Mouse (Mus musculus) bone marrow, adult 2 months (tissue): ENCODE data around the gene Rd3l. TPM values are rescaled to one million over a fixed set of nuclear protein-coding genes. Genes with fewer than 3 reads are reported as not detected.

ENCODE experiments used
- H3K27ac ChIP-seq: fragments of 200-500 bp; 2 replicates; pipeline ENCODE4 v1.5.1; 2012; ENCODE audit warnings: low read depth, mild to moderate bottlenecking, control low read depth, inconsistent platforms, low read length; ENCODE audit not compliant: control insufficient read depth, poor library complexity, insufficient read depth
- H3K4me1 ChIP-seq: fragments of 200-500 bp; 2 replicates; pipeline ENCODE4 v1.6.1; 2011; ENCODE audit warnings: low read length; ENCODE audit not compliant: control insufficient read depth, insufficient read depth
- H3K4me3 ChIP-seq: fragments of 200-500 bp; replicated peaks from 2 replicates; pipeline ENCODE3; 2011; ENCODE audit warnings: mild to moderate bottlenecking, low read depth, low read length, control low read depth; ENCODE audit not compliant: control insufficient read depth
- CTCF ChIP-seq: fragments of 200-500 bp; IDR thresholded peaks from 2 replicates; pipeline ENCODE4 v1.5.1; 2011; ENCODE audit warnings: low read length, control low read depth; ENCODE audit not compliant: control insufficient read depth, insufficient read depth
- POLR2A ChIP-seq: fragments of 200-500 bp; IDR thresholded peaks from 2 replicates; pipeline ENCODE4 v1.6.1; 2011; ENCODE audit warnings: low read depth, mild to moderate bottlenecking, control low read depth, low read length, borderline replicate concordance; ENCODE audit not compliant: control insufficient read depth
- WGBS: fragments of 180-500 bp; shearing (Covaris S2); methylation state at CpG from one replicate; pipeline ENCODE4 v1.1.7; 2018; 5-methylcytosine and 5-hydroxymethylcytosine counted together
- polyA plus RNA-seq: library from polyadenylated mRNA; stranded (reverse); fragments of >200 nt; gene quantifications from 2 replicates; pipeline ENCODE4 v1.2.4, GENCODE M21; 2011; ENCODE audit warnings: low replicate concordance; ENCODE audit not compliant: missing spikeins, insufficient read depth, insufficient read length

The Rd3l gene
- polyA plus RNA-seq, 1 experiment = not detected

GRCm38 (mm10) chr12:111943421-111944064, 37.6 kb downstream of the Rd3l start:
- Histone ChIP-seq H3K4me3 (peak overlapping the region; percentile 1), H3K4me1 (peaks cover 5% of the 10 kb centered on the region; the same call in 1 of the 2 replicates), H3K27ac (peak overlapping the region; percentile 24; the same call in 1 of the 2 replicates)
- 17% methylated on average over 10 of the region's 10 CpGs for WGBS
- no peak for TF ChIP-seq CTCF
- peak; percentile 11; the same call in 1 of the 2 replicates for TF ChIP-seq POLR2A

DNA sequence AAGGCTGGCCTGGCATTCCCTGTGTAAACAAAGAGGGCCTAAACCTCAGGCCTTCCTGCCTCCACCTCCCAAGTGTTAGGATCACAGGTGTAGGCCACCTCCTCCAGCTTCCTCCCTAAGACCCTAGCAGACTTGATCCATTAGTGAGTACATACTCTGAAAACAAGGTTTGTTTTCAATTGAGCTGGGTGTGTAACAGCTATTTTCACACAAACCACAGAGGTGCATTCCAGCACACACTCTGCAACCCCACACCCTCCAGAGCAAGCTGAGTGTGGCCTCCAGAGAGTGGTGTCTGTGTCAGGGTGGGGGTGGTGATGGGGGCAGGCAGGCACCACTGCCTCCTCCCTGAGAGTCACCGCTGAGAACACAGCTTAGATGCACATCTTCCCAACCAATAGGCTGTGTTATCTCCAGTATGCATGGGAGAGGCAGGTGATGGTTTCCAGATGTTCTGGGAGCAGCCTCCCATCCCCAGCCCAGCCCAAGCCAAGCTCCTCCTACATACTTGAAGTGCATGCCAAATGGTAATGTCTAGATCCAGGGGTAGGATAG, 42.4 kb downstream of the Rd3l start:
- no peaks in the 10 kb centered on the region for H3K4me1 ChIP-seq
- no peak overlapping the region for H3K27ac ChIP-seq
- TF ChIP-seq POLR2A (no peak), CTCF (no peak)
- 45% methylated on average over 1 of the region's 1 CpGs for WGBS
- no peak overlapping the region for H3K4me3 ChIP-seq

DNA sequence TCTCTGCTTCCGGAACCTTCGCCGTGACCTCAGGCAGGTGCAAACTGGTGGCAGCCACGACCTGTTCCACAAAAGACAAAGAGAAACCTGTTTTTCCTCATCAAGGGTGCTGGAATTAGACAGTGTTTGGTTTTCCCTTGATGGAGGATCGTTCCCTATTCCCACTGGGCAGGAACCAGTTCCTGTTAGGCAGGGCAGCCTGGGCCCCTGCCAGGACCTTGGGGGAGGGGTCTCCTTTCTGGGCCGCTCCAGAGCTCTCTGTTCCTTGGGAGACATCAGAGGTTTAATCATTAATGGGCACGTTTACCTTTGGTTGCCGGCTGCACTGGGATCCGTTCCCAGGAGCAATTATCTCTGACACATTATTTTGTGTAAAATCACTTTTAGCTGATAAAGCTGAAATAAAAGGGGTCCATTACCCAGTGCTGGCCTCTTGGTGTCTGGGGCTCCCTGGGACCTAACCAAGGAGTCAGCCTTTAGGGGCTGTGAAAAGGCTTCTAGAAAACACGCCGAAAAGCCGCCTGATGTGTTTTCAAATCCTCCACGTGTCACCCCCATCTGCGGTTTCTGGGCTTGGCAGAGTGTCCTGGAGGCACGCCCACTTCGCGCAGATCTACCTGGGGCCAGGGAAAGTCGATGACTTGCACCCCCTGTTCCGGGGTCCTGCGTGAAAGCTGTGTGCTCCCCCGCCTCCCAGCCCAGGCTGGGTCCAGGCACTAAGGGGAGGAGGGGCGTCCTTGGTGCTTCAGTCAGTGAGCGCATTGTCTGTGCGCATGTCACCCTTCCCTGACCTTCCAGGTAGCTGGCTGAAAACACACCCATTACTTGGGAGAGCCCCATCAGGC, 44.2 kb downstream of the Rd3l start:
- TF ChIP-seq CTCF = no peak
- no peak for TF ChIP-seq POLR2A
- H3K4me1 ChIP-seq = peaks cover 2% of the 10 kb centered on the region
- H3K27ac ChIP-seq = no peak overlapping the region
- 73% methylated on average over 24 of the region's 24 CpGs for WGBS
- no peak overlapping the region for H3K4me3 ChIP-seq

DNA sequence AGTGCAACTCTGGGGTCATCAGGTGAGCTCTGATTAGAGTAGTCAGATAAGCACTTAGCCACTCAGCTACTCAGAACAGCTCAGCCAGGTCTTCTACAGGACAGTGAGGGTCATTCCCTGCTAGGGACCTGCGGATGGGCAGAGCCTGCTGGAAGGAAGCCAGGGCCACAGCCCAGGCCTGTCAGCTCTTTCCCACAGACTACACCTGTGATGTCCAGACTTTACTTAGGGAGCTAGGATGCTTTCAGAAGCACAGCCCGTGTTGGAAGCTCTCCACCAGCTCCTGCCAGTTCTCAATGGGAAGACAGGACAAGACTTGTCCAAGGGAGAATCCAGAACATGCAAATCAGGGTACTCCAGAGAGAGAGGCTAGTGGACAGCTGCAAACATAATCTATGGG, 47.1 kb downstream of the Rd3l start:
- Histone ChIP-seq H3K4me1 (peaks cover 4% of the 10 kb centered on the region), H3K4me3 (no peak overlapping the region), H3K27ac (no peak overlapping the region)
- WGBS = 73% methylated on average over 2 of the region's 2 CpGs
- TF ChIP-seq CTCF (no peak), POLR2A (no peak)

- H3K27ac ChIP-seq = no peak overlapping the region
- TF ChIP-seq POLR2A (no peak), CTCF (no peak)
- no peak overlapping the region for H3K4me3 ChIP-seq
- H3K4me1 ChIP-seq = peaks cover 4% of the 10 kb centered on the region
- WGBS = 38% methylated on average over 11 of the region's 11 CpGs
These were observed 47.9 kb downstream of the Rd3l start for GRCm38 (mm10) chr12:111933032-111933704.

GRCm38 (mm10) chr12:111932513-111932912, 48.6 kb downstream of the Rd3l start:
- no peak overlapping the region for H3K27ac ChIP-seq
- H3K4me1 ChIP-seq = peaks cover 4% of the 10 kb centered on the region
- WGBS = 68% methylated on average over 3 of the region's 3 CpGs
- TF ChIP-seq CTCF (no peak), POLR2A (no peak)
- no peak overlapping the region for H3K4me3 ChIP-seq

- WGBS = 87% methylated on average over 9 of the region's 9 CpGs
- Histone ChIP-seq H3K27ac (no peak overlapping the region), H3K4me3 (no peak overlapping the region), H3K4me1 (peaks cover 4% of the 10 kb centered on the region)
- no peak for TF ChIP-seq CTCF
- no peak for TF ChIP-seq POLR2A
These were observed 49.6 kb downstream of the Rd3l start for GRCm38 (mm10) chr12:111931411-111932025.

Other genes starting within 250 kb of the Rd3l start
- 55.3 and 70.4 TPM in 2 replicates for gene Klc1, start 222.5 kb downstream of the Rd3l start, polyA plus RNA-seq
- 5.7 and 11.6 TPM in 2 replicates for gene Xrcc3, start 167.4 kb downstream of the Rd3l start, polyA plus RNA-seq
- gene Zfyve21, start 167.1 kb downstream of the Rd3l start, polyA plus RNA-seq = 9.3 and 12.8 TPM in 2 replicates
- 9.6 and 10.9 TPM in 2 replicates for gene Ppp1r13b, start 73.2 kb downstream of the Rd3l start, polyA plus RNA-seq
- gene Atp5mpl, start 14.3 kb downstream of the Rd3l start, polyA plus RNA-seq = 196 and 245 TPM in 2 replicates
- not detected in 2 replicates for gene Tdrd9, start 9.8 kb downstream of the Rd3l start, polyA plus RNA-seq
- not detected in 2 replicates for gene Aspg, start 125.4 kb upstream of the Rd3l start, polyA plus RNA-seq
- 0.38 TPM in 1 of 2 replicates, not detected in the other for gene Kif26a, start 164.9 kb upstream of the Rd3l start, polyA plus RNA-seq